Mouse (Mus musculus) adrenal gland, adult (tissue): ENCODE data around the gene Trpm5.
A peak's percentile ranks its signal among the peaks of the same experiment; 100 is the strongest.

ENCODE experiments used
- DNase-seq, 2 experiments: peaks; one replicate each; pipeline ENCODE4 v3.0.0; 2022 to 2023; ENCODE audit warnings: low spot score in 1 of 2; ENCODE audit not compliant: inconsistent age in 2 of 2

Gene Trpm5

GRCm38 (mm10) chr7:143042089-143042488, 52.4 kb downstream of the Trpm5 start:
- DNase-seq, result peak; percentile 82 to 92

DNA sequence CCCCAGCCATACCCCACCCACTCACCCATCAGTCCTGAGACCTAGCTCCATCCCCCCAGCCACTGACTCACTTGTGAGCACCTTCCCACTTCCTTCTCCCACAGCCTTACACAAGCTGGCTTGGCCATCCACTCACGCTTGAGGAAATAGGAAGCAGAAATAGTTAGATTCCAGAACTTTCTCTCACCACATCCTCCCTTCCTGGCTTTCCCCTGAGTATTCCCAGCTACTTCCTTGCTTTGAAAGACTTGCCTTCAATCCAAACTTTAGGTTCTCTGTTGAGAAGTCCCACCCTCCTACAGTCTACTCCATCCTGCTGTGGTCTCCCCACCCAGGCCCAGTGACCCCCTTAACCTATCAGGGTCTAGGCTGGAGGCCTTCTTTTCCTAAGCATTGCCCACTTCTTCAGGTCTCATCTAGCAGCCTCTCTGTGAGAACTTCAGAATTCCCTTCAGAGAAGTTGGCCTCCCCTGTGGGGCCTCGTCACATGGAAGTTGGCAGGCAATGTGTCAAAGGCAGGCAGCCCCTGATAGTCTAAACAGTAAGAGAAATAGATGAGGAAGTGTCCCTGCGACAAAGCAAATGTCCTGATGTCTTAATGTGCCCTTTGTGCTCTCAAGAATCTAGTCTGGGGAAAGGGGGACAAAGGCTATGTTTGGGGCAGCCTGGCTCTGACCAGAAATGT, 53.2 kb downstream of the Trpm5 start:
- peak in 1 of 2 experiments; percentile 59 for DNase-seq

GRCm38 (mm10) chr7:143040561-143040960, 53.9 kb downstream of the Trpm5 start:
- DNase-seq, result no peak

- DNase-seq, result no peak
Measured at GRCm38 (mm10) chr7:143038174-143038931, 56.1 kb downstream of the Trpm5 start.

DNA sequence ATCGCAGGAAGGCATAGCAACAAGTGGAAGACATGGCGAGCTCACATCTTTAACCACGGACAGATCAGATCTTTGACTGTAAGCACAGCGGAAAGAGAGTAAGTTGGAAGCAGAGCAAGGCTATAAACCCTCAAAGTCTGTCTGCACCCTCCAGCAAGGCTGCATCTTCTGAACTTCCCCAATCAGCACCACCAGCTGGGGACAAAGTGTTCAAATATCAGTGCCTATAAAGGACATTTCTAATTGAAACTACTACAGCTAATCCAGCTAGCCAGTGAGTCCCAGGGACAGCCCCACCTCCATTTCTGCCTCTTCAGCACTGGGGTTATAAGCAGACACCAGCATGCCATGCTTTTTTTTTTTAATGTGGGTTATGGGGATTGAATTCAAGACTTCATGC, 57.1 kb downstream of the Trpm5 start:
- DNase-seq, result no peak

- no peak for DNase-seq
Measured at GRCm38 (mm10) chr7:143036787-143037186, 57.7 kb downstream of the Trpm5 start.

- DNase-seq, result peak in 1 of 2 experiments; percentile 37
Measured at GRCm38 (mm10) chr7:143034519-143035450, 59.7 kb downstream of the Trpm5 start.

GRCm38 (mm10) chr7:143034112-143034511, 60.3 kb downstream of the Trpm5 start:
- no peak for DNase-seq

DNA sequence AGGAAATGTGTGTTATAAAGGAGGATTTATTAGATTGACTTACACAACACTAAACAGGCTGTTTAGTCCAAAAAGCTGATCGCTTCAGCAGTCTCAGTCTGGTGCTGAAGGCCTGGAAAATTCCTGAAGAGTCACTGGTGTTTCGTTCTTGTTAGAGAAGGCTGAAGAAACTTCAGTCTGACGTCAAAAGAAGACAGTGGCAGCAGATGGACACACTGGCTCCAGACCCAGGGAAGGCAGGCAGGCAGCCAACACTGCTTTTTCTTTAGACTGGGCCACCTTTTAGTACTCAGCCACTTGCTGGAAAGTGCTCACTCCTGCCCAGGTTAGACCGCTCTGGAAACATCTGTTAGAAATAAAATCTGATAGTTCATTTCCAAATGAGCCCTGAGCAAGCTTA, 60.9 kb downstream of the Trpm5 start:
- peak; percentile 27 to 70 for DNase-seq

DNA sequence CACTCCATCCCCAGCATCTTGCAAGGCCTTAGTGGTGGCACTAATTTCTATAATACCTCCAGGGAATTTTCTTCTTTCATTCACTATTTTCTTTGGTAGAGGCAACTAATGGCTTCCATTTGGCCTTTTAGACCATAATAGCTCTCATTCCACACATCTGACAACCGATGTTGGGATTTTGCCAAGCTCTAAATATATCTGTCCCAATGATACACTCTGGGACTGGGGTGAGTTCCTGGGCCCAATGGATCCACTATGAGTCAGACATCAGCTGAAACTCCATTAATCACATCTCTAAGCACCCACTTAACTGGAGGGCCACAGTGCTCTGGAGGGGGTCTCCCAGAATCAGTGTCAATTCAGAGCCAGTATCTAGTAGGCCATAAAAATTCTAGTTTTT, 62.6 kb downstream of the Trpm5 start:
- DNase-seq, result peak; percentile 44 to 81

GRCm38 (mm10) chr7:143027196-143027595, 67.2 kb downstream of the Trpm5 start:
- DNase-seq, result no peak

GRCm38 (mm10) chr7:143025496-143025895, 68.9 kb downstream of the Trpm5 start:
- DNase-seq, result no peak

GRCm38 (mm10) chr7:143024293-143024692, 70.1 kb downstream of the Trpm5 start:
- no peak for DNase-seq

DNA sequence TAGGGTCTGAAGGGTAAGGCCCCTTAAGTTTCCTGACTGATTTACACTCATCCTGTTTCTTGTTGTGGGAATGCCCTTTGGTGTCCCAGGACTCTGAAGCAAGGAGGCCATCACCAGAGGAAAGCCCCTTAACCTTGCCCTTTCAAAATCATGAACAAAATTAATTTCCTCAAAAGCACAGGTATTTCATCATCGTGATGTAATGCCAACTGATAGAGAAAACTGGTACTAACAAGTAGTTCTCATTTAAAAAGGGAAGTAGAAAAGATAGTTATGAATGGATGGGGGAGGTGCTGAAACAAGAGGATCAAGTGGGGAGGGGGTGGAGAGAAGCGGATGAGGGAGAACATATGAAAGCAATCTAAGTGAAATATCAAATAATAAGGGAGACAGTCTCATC, 70.9 kb downstream of the Trpm5 start:
- DNase-seq, result no peak

GRCm38 (mm10) chr7:143021356-143022164, 72.9 kb downstream of the Trpm5 start:
- no peak for DNase-seq

DNA sequence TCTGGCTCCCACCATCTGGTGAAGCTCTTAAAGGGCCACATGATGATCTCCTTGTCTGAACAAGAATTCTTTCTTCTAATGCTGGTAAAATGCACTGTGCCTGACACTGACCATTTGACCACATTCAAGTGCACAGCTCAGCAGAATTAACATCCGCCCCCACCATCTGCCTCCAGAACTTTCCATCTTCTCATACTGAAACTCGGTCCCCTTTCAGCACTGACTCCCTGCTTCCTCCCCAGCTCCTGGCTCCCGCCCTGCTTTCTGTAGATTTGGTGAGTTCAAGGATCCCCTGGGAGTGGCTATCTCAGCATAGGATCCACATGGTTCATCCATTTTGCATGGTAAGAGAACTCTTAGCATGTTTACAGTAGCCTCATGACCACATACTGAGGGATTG, 73.7 kb downstream of the Trpm5 start:
- peak in 1 of 2 experiments; percentile 41 for DNase-seq

DNA sequence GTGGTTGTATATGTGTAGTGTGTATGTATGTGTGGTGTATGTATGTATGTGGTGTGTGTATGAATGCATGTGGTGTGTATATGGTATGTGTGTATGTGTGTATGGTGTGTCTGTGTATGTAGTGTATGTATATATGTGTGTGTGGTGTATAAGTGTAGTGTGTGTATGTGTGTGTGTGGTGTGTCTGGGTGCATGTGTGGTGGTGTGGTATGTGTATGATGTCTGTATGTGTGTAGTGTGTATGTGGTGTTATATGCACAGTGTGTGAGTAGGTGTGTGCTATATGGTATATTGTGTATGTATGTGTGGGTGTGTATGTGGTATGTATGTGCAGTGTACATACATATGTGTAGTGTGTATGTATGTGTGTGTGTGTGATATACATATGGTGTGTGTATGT, 74.4 kb downstream of the Trpm5 start:
- no peak for DNase-seq
